ENCODE assay signal across 32 mouse cellular contexts in the genomic region with DNA sequence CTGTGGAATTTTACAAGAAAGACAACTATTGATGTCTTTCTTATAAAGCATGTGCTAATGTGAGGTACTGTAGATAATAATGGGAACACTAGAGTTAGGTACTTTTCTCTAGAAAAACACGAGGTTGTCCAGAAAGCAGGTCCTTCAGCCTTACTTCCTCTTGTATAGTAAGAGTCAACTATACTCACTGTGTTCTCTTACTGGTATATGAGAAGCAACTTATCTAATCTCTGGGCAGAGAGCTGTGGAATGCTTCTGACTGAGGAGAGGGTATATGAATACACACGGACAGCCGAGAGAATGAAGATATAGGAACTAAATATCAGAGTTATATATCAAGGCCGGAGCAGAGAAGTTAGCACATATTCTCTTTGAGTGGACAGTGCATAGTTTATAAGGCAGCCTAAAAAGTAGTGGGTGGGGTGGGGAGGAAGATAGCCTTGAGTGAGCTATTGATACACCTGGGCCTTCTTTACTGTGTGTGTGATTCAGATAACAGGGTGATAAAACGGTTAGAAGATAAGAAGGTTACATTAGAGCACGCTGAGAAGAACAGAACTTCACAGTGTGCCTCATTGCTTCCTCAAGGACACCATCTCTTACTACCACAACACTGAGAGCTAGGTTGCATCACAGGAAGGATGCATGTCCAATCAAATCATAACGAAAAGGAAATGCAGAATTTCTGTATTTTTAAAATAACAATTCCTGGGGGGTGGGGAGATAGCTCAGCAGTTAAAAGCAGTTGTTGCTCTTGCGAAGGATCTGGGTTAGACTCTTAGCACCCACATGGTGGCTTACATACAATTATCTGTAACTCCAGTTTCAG. TPM values are rescaled to one million over a fixed set of nuclear protein-coding genes. Genes with fewer than 3 reads are reported as not detected.
DNase-seq lines count a peak whose midpoint lies in the region; ATAC-seq and TF ChIP-seq lines count a peak whose summit lies in the region.
"Had no signal": no experiment of that assay in that cellular context is flagged by ENCODE, and none has a peak within 500 bp of the region (broad histone marks: within the 10 kb centered on the region; RNA-seq: fewer than 3 reads in every experiment).

No protein-coding gene starts in this region.

- no peak overlapping the region for H3K4me3 ChIP-seq in MEL (ENCODE audit: control insufficient read depth in 1 of 2, insufficient read depth in 1 of 2, low read depth in 2 of 2, low read length in 2 of 2)
- H3K4me3 ChIP-seq in intestine, embryonic 15.5 days (replicated peaks), result no peak overlapping the region
- no peak overlapping the region for H3K4me3 ChIP-seq in lung, postnatal 0 days (ENCODE audit: low read depth, low read length)
- H3K4me3 ChIP-seq: forebrain, embryonic 10.5 days; forebrain, embryonic 13.5 days; hindbrain, embryonic 12.5 days had no signal

- no peaks in the 10 kb centered on the region for H3K4me1 ChIP-seq in MEL (ENCODE audit: control insufficient read depth in 1 of 2, insufficient read depth in 2 of 2, low read length in 2 of 2)
- no peaks in the 10 kb centered on the region for H3K4me1 ChIP-seq in intestine, embryonic 15.5 days (replicated peaks)
- no peaks in the 10 kb centered on the region for H3K4me1 ChIP-seq in lung, postnatal 0 days (ENCODE audit: insufficient read depth, low read depth, low read length)
- H3K4me1 ChIP-seq: forebrain, embryonic 10.5 days; forebrain, embryonic 13.5 days; hindbrain, embryonic 12.5 days had no signal

- peak; percentile 3 for DNase-seq in MEL (ENCODE audit: low read depth, low spot score)
- no peak for DNase-seq in lung, postnatal 36 days
- no peak for DNase-seq in lung, postnatal 0 days (ENCODE audit: low spot score)
- no peak for DNase-seq in left cerebral cortex, postnatal 25 days (ENCODE audit: low spot score in 2 of 2)
- no peak for DNase-seq in left cerebral cortex, postnatal 14 days (ENCODE audit: low spot score in 2 of 2)
- DNase-seq: adrenal gland, adult 8-10 months; adrenal gland, postnatal 25 days; cerebellum, adult 11-12 months; cerebellum, adult 9-10 months; cerebellum, postnatal 14 days; gastrocnemius, postnatal 10 days; gastrocnemius, postnatal 36 days had no signal

- peak; percentile 94 for ATAC-seq in intestine, embryonic 15.5 days
- ATAC-seq in megakaryocyte, adult 5-6 weeks (ENCODE audit: poor library complexity, severe bottlenecking), result peak; percentile 57; the same call in 1 of the 2 replicates
- ATAC-seq in lung, postnatal 0 days, result no peak
- ATAC-seq: activated CD4-positive, CD25-positive, alpha-beta regulatory T cell, adult 4 months; CD4-positive, CD25-positive, alpha-beta regulatory T cell, adult 4 months; forebrain, embryonic 13.5 days; forebrain, embryonic 16.5 days; hindbrain, embryonic 16.5 days had no signal

- H3K27me3 ChIP-seq in MEL (ENCODE audit: control insufficient read depth in 1 of 2, insufficient read depth in 2 of 2, low read length in 2 of 2), result no peaks in the 10 kb centered on the region
- H3K27me3 ChIP-seq in intestine, embryonic 15.5 days (replicated peaks), result no peaks in the 10 kb centered on the region
- H3K27me3 ChIP-seq in lung, postnatal 0 days (replicated peaks; ENCODE audit: insufficient read depth, low read length), result no peaks in the 10 kb centered on the region
- H3K27me3 ChIP-seq: forebrain, embryonic 13.5 days; hindbrain, embryonic 12.5 days had no signal

- no peaks in the 10 kb centered on the region for H3K9me3 ChIP-seq in MEL (replicated peaks; ENCODE audit: insufficient read depth, low read length)
- H3K9me3 ChIP-seq in intestine, embryonic 15.5 days, result no peaks in the 10 kb centered on the region
- H3K9me3 ChIP-seq in lung, postnatal 0 days (ENCODE audit: low read length), result no peaks in the 10 kb centered on the region
- H3K9me3 ChIP-seq: forebrain, embryonic 10.5 days; forebrain, embryonic 13.5 days; hindbrain, embryonic 12.5 days had no signal

- no peak for TF ChIP-seq CTCF in MEL (IDR thresholded peaks at IDR 0.05 in 2 of 3, conservative IDR thresholded peaks at IDR 0.05 in 1 of 3; ENCODE audit: control insufficient read depth in 1 of 3, insufficient read depth in 1 of 3, low read depth in 2 of 3, low read length in 3 of 3, poor library complexity in 1 of 3, severe bottlenecking in 1 of 3)
- TF ChIP-seq CTCF in lung, postnatal 0 days (IDR thresholded peaks at IDR 0.05), result no peak

- no peak for TF ChIP-seq EP300 in MEL (IDR thresholded peaks at IDR 0.05; ENCODE audit: low read depth in 1 of 2, low read length in 2 of 2)
- no peak for TF ChIP-seq EP300 in lung, postnatal 0 days (IDR thresholded peaks at IDR 0.05)

- no peaks in the 10 kb centered on the region for H3K79me2 ChIP-seq in MEL (ENCODE audit: control insufficient read depth, insufficient read depth, low read length, poor library complexity)

- no peak overlapping the region for H3K9ac ChIP-seq in MEL (ENCODE audit: control insufficient read depth, low read depth, low read length, poor library complexity, severe bottlenecking)
- no peak overlapping the region for H3K9ac ChIP-seq in intestine, embryonic 15.5 days
- H3K9ac ChIP-seq in lung, postnatal 0 days (replicated peaks; ENCODE audit: low read depth), result no peak overlapping the region
- H3K9ac ChIP-seq: forebrain, embryonic 13.5 days; hindbrain, embryonic 12.5 days had no signal

- H3K4me2 ChIP-seq in intestine, embryonic 15.5 days (replicated peaks), result no peak overlapping the region
- no peak overlapping the region for H3K4me2 ChIP-seq in lung, postnatal 0 days (replicated peaks; ENCODE audit: low read depth, low read length)
- H3K4me2 ChIP-seq: forebrain, embryonic 13.5 days; heart, embryonic 11.5 days; hindbrain, embryonic 12.5 days had no signal

- TF ChIP-seq POLR2A in MEL (IDR thresholded peaks at IDR 0.05; ENCODE audit: control insufficient read depth in 1 of 2, insufficient read depth in 1 of 2, low read depth in 1 of 2, low read length in 2 of 2, poor library complexity in 1 of 2), result no peak

- no peak for TF ChIP-seq RAD21 in MEL (IDR thresholded peaks at IDR 0.05; ENCODE audit: low read depth, low read length)

- H3K27ac ChIP-seq in MEL (ENCODE audit: control insufficient read depth, low read depth, low read length), result no peak overlapping the region
- no peak overlapping the region for H3K27ac ChIP-seq in intestine, embryonic 15.5 days
- H3K27ac ChIP-seq in lung, postnatal 0 days (ENCODE audit: low read length), result no peak overlapping the region
- H3K27ac ChIP-seq: forebrain, embryonic 10.5 days; forebrain, embryonic 13.5 days; hindbrain, embryonic 12.5 days had no signal

- 60% methylated on average over 8 of the region's 8 CpGs for WGBS in intestine, embryonic 15.5 days
- 65% methylated on average over 8 of the region's 8 CpGs for WGBS in lung, postnatal 0 days

- H3K36me3 ChIP-seq in MEL (ENCODE audit: control insufficient read depth in 1 of 2, insufficient read depth in 2 of 2, low read length in 2 of 2), result no peaks in the 10 kb centered on the region
- no peaks in the 10 kb centered on the region for H3K36me3 ChIP-seq in intestine, embryonic 15.5 days
- no peaks in the 10 kb centered on the region for H3K36me3 ChIP-seq in lung, postnatal 0 days (ENCODE audit: insufficient read depth, low read length)
- H3K36me3 ChIP-seq: forebrain, embryonic 10.5 days; hindbrain, embryonic 12.5 days had no signal

- intact Hi-C loops in left cerebral cortex, postnatal 25 days (cut with DNase I), result no loop called here
- intact Hi-C loops in left cerebral cortex, postnatal 14 days (cut with DNase I), result no loop called here

TF ChIP-seq in MEL, 35 proteins besides CTCF, POLR2A, EP300 and RAD21:
- TF ChIP-seq SIN3A (IDR thresholded peaks at IDR 0.05; ENCODE audit: low read length) (no peak), CHD1 (IDR thresholded peaks at IDR 0.05; ENCODE audit: low read depth, low read length) (no peak)
TF ChIP-seq in MEL: peak in this region for 0.

RNA-seq across cellular contexts. Expression of gene Mgam, which starts 12.3 kb away (rescaled TPM):
- not detected in 2 replicates for total RNA-seq in MEL (2012; rRNA removed)
- polyA plus RNA-seq in MEL (2012; ENCODE audit: insufficient read depth in 1 of 2, insufficient read length in 2 of 2, low read depth in 1 of 2, low replicate concordance in 2 of 2, missing spikeins in 1 of 2), result not detected
- 33.7 and 37.0 TPM in 2 replicates for polyA plus RNA-seq in intestine, embryonic 15.5 days (2015; fragmentation: Nextera tagmentation; extraction: Ambion mirVana)
- total RNA-seq in megakaryocyte, adult 5-6 weeks (2015), result 8.1 and 8.5 TPM in 2 replicates
- 13.7 and 19.6 TPM in 2 replicates for total RNA-seq in megakaryocyte, adult 5-6 weeks (2017)
- polyA plus RNA-seq in lung, postnatal 0 days (2015; fragmentation: Nextera tagmentation; extraction: Ambion mirVana), result 0.05 and 0.11 TPM in 2 replicates
- not detected for total RNA-seq in left cerebral cortex, postnatal 25 days (2021)
- not detected for total RNA-seq in left cerebral cortex, postnatal 14 days (2021)
- polyA plus RNA-seq: activated CD4-positive, CD25-positive, alpha-beta regulatory T cell, adult 4 months; embryonic facial prominence, embryonic 11.5 days; forebrain, embryonic 10.5 days; forebrain, embryonic 16.5 days; hindbrain, embryonic 12.5 days had no signal

RNA-seq across cellular contexts. Expression of gene Tas2r138, which starts 27.8 kb away (rescaled TPM):
- total RNA-seq in MEL (2012; rRNA removed), result not detected in 2 replicates
- not detected for polyA plus RNA-seq in MEL (2012; ENCODE audit: insufficient read depth in 1 of 2, insufficient read length in 2 of 2, low read depth in 1 of 2, low replicate concordance in 2 of 2, missing spikeins in 1 of 2)
- 0.16 TPM in 1 of 2 replicates, not detected in the other for polyA plus RNA-seq in intestine, embryonic 15.5 days (2015; fragmentation: Nextera tagmentation; extraction: Ambion mirVana)
- not detected in 2 replicates for total RNA-seq in megakaryocyte, adult 5-6 weeks (2015)
- total RNA-seq in megakaryocyte, adult 5-6 weeks (2017), result not detected in 2 replicates
- polyA plus RNA-seq in lung, postnatal 0 days (2015; fragmentation: Nextera tagmentation; extraction: Ambion mirVana), result not detected in 2 replicates
- total RNA-seq in left cerebral cortex, postnatal 25 days (2021), result not detected
- total RNA-seq in left cerebral cortex, postnatal 14 days (2021), result not detected
- total RNA-seq: adrenal gland, adult 8-10 months; adrenal gland, postnatal 25 days; gastrocnemius, adult 18-20 months; gastrocnemius, postnatal 10 days; gastrocnemius, postnatal 36 days; heart, adult 8-10 months; heart, postnatal 25 days; hematopoietic stem cell, adult 5-6 weeks had no signal
- polyA plus RNA-seq: activated CD4-positive, CD25-positive, alpha-beta regulatory T cell, adult 4 months; brain, embryonic 14.5 days; C2C12; CD4-positive, CD25-positive, alpha-beta regulatory T cell, adult 4 months; embryonic facial prominence, embryonic 11.5 days; embryonic facial prominence, embryonic 14.5 days; forebrain, embryonic 10.5 days; forebrain, embryonic 13.5 days; forebrain, embryonic 16.5 days; heart, embryonic 11.5 days; heart, embryonic 14.5 days; heart, postnatal 0 days; hindbrain, embryonic 12.5 days; hindbrain, embryonic 16.5 days had no signal

RNA-seq across cellular contexts. Expression of gene Clec5a, which starts 55.3 kb away (rescaled TPM):
- total RNA-seq in MEL (2012; rRNA removed), result not detected in 2 replicates
- polyA plus RNA-seq in MEL (2012; ENCODE audit: insufficient read depth in 1 of 2, insufficient read length in 2 of 2, low read depth in 1 of 2, low replicate concordance in 2 of 2, missing spikeins in 1 of 2), result not detected
- polyA plus RNA-seq in intestine, embryonic 15.5 days (2015; fragmentation: Nextera tagmentation; extraction: Ambion mirVana), result 0.91 and 1.0 TPM in 2 replicates
- 178 and 181 TPM in 2 replicates for total RNA-seq in megakaryocyte, adult 5-6 weeks (2015)
- total RNA-seq in megakaryocyte, adult 5-6 weeks (2017), result 198 and 208 TPM in 2 replicates
- polyA plus RNA-seq in lung, postnatal 0 days (2015; fragmentation: Nextera tagmentation; extraction: Ambion mirVana), result 4.0 and 5.8 TPM in 2 replicates
- total RNA-seq in left cerebral cortex, postnatal 25 days (2021), result under 1 TPM; 0.76 to 0.89 TPM
- under 1 TPM; 0.32 to 0.48 TPM for total RNA-seq in left cerebral cortex, postnatal 14 days (2021)
- polyA plus RNA-seq: activated CD4-positive, CD25-positive, alpha-beta regulatory T cell, adult 4 months; C2C12; CD4-positive, CD25-positive, alpha-beta regulatory T cell, adult 4 months had no signal

Comparison
In these comparisons a context has a peak if more than half of its experiments do, and no peak if none do; other contexts are left out.
1. RNA of gene Clec5a, which starts 55.3 kb away (total RNA-seq): 178 to 208 TPM in megakaryocyte, adult 5-6 weeks; 0.76 to 0.89 TPM in left cerebral cortex, postnatal 25 days, 0.32 to 0.48 TPM in left cerebral cortex, postnatal 14 days and not detected in MEL; every median in the first group is over 10 times any median in the second.